Mouse (Mus musculus) frontal cortex, postnatal 36 days (tissue): ENCODE measurements around the gene Fam69a.

Experiments
- DNase-seq, 2 experiments: peaks; one replicate each; pipeline ENCODE4 v3.0.0; 2022; ENCODE audit warnings: low spot score in 2 of 2

The Fam69a gene

GRCm38 (mm10) chr5:107986967-107987834 is at the start of gene Fam69a:
TSS of gene Fam69a (minus strand) at chr5:107987085.
- peak; percentile 72 to 78 for DNase-seq

GRCm38 (mm10) chr5:108035523-108035922 is 48.6 kb upstream of the Fam69a start:
- DNase-seq: no peak

GRCm38 (mm10) chr5:108034194-108034593 is 47.3 kb upstream of the Fam69a start:
- DNase-seq: peak in 1 of 2 experiments; percentile 29

- DNase-seq: no peak
Observed at GRCm38 (mm10) chr5:108031267-108031666, 44.4 kb upstream of the Fam69a start.

GRCm38 (mm10) chr5:108029968-108030367 is 43.1 kb upstream of the Fam69a start:
- DNase-seq: no peak

GRCm38 (mm10) chr5:108028797-108029536 is 42.1 kb upstream of the Fam69a start:
- DNase-seq: peak in 1 of 2 experiments; percentile 3

- no peak for DNase-seq
Observed at GRCm38 (mm10) chr5:108028230-108028629, 41.3 kb upstream of the Fam69a start.

GRCm38 (mm10) chr5:108021346-108021745 is 34.5 kb upstream of the Fam69a start:
- DNase-seq: no peak

- DNase-seq: no peak
Observed at GRCm38 (mm10) chr5:108019367-108019766, 32.5 kb upstream of the Fam69a start.

GRCm38 (mm10) chr5:108017232-108017631 is 30.3 kb upstream of the Fam69a start:
- DNase-seq: no peak

GRCm38 (mm10) chr5:108015422-108015821 is 28.5 kb upstream of the Fam69a start:
- DNase-seq: no peak

GRCm38 (mm10) chr5:108014173-108014572 is 27.3 kb upstream of the Fam69a start:
- DNase-seq: no peak

- DNase-seq: no peak
Observed at GRCm38 (mm10) chr5:108009721-108010120, 22.8 kb upstream of the Fam69a start.

GRCm38 (mm10) chr5:108005134-108005533 is 18.2 kb upstream of the Fam69a start:
- no peak for DNase-seq

- no peak for DNase-seq
Observed at GRCm38 (mm10) chr5:108002734-108003133, 15.8 kb upstream of the Fam69a start.

- peak; percentile 44 to 53 for DNase-seq
Observed at GRCm38 (mm10) chr5:108000776-108001548, 14.1 kb upstream of the Fam69a start.

GRCm38 (mm10) chr5:107997717-107998116 is 10.8 kb upstream of the Fam69a start:
- peak in 1 of 2 experiments; percentile 20 for DNase-seq

GRCm38 (mm10) chr5:107995936-107996335 is 9.1 kb upstream of the Fam69a start:
- no peak for DNase-seq

GRCm38 (mm10) chr5:107987835-107988251 is 958 bp upstream of the Fam69a start:
- no peak for DNase-seq

- DNase-seq: peak; percentile 73 to 76
Observed at GRCm38 (mm10) chr5:107986255-107986966, 474 bp downstream of the Fam69a start.

- DNase-seq: no peak
Observed at GRCm38 (mm10) chr5:107983946-107984345, 2.9 kb downstream of the Fam69a start.
